Mouse (Mus musculus) ES-Bruce4 (cell line): ENCODE results near the gene Mblac2. TPM values are rescaled to one million over a fixed set of nuclear protein-coding genes. Genes with fewer than 3 reads are reported as not detected.

Source experiments
- H3K27ac ChIP-seq: 2 replicates; pipeline ENCODE4 v1.5.1; 2012; ENCODE audit warnings: low read length, inconsistent platforms; ENCODE audit not compliant: insufficient read depth
- H3K27me3 ChIP-seq: 2 replicates; pipeline ENCODE4 v1.6.1; 2012; ENCODE audit warnings: mild to moderate bottlenecking, low read length, inconsistent platforms; ENCODE audit not compliant: control insufficient read depth, poor library complexity, insufficient read depth, severe bottlenecking
- H3K36me3 ChIP-seq: 2 replicates; pipeline ENCODE4 v1.6.1; 2012; ENCODE audit warnings: inconsistent platforms, mild to moderate bottlenecking, low read length, moderate library complexity; ENCODE audit not compliant: control insufficient read depth, poor library complexity, insufficient read depth, severe bottlenecking
- H3K4me1 ChIP-seq: one replicate; pipeline ENCODE4 v1.8.1; 2011; ENCODE audit warnings: low read length; ENCODE audit not compliant: control insufficient read depth, insufficient read depth
- H3K4me3 ChIP-seq: 2 replicates; pipeline ENCODE4 v1.5.1; 2011; ENCODE audit warnings: low read depth, mild to moderate bottlenecking, low read length
- H3K9ac ChIP-seq: 2 replicates; pipeline ENCODE4 v1.6.1; 2012; ENCODE audit warnings: low read depth, mild to moderate bottlenecking, inconsistent platforms; ENCODE audit not compliant: poor library complexity, severe bottlenecking
- H3K9me3 ChIP-seq: replicated peaks from 2 replicates; pipeline ENCODE4 v1.6.1; 2012; ENCODE audit warnings: mild to moderate bottlenecking, low read length, inconsistent platforms; ENCODE audit not compliant: control insufficient read depth, poor library complexity, insufficient read depth, severe bottlenecking
- CTCF ChIP-seq: IDR thresholded peaks from one replicate; pipeline ENCODE4 v1.8.1; 2011; ENCODE audit warnings: low read depth, low read length
- EP300 ChIP-seq: IDR thresholded peaks from 2 replicates; pipeline ENCODE4 v1.6.1; 2011; ENCODE audit warnings: low read depth, low read length; ENCODE audit not compliant: insufficient read depth
- POLR2A ChIP-seq: IDR thresholded peaks from one replicate; pipeline ENCODE4 v1.8.1; 2011; ENCODE audit warnings: low read length; ENCODE audit not compliant: insufficient read depth
- polyA plus RNA-seq: library from polyadenylated mRNA; stranded (reverse); fragments of >200 nt; gene quantifications from 2 replicates; pipeline ENCODE4 v1.2.4, GENCODE M21; 2011; ENCODE audit warnings: low read depth; ENCODE audit not compliant: missing spikeins, insufficient read depth, insufficient read length

The Mblac2 gene
- polyA plus RNA-seq, 1 experiment = 2.3 TPM

- H3K27ac ChIP-seq = no peak overlapping the region
- H3K9me3 ChIP-seq = no peaks in the 10 kb centered on the region
- no peak overlapping the region for H3K4me3 ChIP-seq
- peaks cover 19% of the 10 kb centered on the region for H3K36me3 ChIP-seq
- H3K4me1 ChIP-seq = peaks cover 2% of the 10 kb centered on the region
- no peak overlapping the region for H3K9ac ChIP-seq
- H3K27me3 ChIP-seq = no peaks in the 10 kb centered on the region
- no peak for TF ChIP-seq POLR2A
- TF ChIP-seq CTCF = no peak
- TF ChIP-seq EP300 = no peak
These were observed 28.0 kb upstream of the Mblac2 start for GRCm38 (mm10) chr13:81683107-81683506.

DNA sequence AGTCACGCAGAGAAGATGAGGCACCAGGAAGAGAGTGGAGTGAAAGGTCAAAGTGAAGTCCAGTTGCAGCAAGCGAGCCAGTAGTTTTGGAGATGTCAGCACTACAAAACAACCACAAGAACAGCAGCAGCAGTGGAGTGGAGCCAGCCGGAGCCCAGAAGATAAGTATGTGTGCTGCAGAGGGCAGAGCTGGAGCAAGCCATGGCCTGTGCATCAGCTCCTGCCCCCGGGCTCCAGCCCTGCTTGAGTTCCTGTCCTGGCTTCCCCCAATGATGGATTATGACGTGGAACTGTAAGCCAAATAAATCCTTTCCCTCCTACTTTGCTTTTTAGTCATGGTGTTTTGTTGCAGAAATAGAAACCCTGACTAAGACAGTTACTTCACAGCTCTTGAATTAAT lies 26.9 kb upstream of the Mblac2 start:
- Histone ChIP-seq H3K36me3 (peaks cover 19% of the 10 kb centered on the region), H3K27ac (no peak overlapping the region), H3K4me3 (no peak overlapping the region), H3K27me3 (no peaks in the 10 kb centered on the region), H3K9me3 (no peaks in the 10 kb centered on the region), H3K4me1 (peaks cover 2% of the 10 kb centered on the region), H3K9ac (no peak overlapping the region)
- no peak for TF ChIP-seq CTCF
- no peak for TF ChIP-seq POLR2A
- no peak for TF ChIP-seq EP300

DNA sequence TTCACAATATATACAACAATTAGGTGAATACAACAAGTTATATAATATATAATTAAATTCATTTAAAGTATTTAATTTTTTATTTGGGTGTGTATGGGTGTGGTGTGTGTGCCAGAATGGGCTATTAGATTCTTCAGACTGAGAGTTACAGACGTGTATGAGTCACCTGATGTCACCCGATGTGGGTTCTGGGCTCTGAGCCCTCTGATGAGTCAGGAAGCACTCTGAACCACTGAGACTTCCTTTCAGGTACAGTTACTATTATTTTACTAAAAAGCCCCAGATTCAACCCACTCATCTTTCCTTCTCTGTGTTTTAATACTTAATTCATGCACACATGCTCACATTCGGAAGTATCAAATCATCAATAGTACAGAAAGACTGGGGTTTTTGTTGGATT lies 26.3 kb upstream of the Mblac2 start:
- no peak overlapping the region for H3K9ac ChIP-seq
- no peak overlapping the region for H3K4me3 ChIP-seq
- no peak for TF ChIP-seq EP300
- TF ChIP-seq CTCF = no peak
- no peak for TF ChIP-seq POLR2A
- H3K4me1 ChIP-seq = peaks cover 2% of the 10 kb centered on the region
- no peak overlapping the region for H3K27ac ChIP-seq
- H3K9me3 ChIP-seq = no peaks in the 10 kb centered on the region
- H3K27me3 ChIP-seq = no peaks in the 10 kb centered on the region
- peaks cover 19% of the 10 kb centered on the region for H3K36me3 ChIP-seq

GRCm38 (mm10) chr13:81689587-81689986 lies 21.6 kb upstream of the Mblac2 start:
- Histone ChIP-seq H3K9ac (no peak overlapping the region), H3K36me3 (peaks cover 10% of the 10 kb centered on the region), H3K4me1 (peaks cover 4% of the 10 kb centered on the region), H3K27ac (no peak overlapping the region), H3K9me3 (no peaks in the 10 kb centered on the region), H3K4me3 (no peak overlapping the region), H3K27me3 (no peaks in the 10 kb centered on the region)
- TF ChIP-seq EP300 (no peak), POLR2A (no peak)

- TF ChIP-seq POLR2A (no peak), CTCF (no peak)
- H3K27me3 ChIP-seq = no peaks in the 10 kb centered on the region
- 0 out of 2 replicates have a peak overlapping the region, but pooled peaks have one; percentile 53 for H3K9ac ChIP-seq
- H3K4me1 ChIP-seq = peaks cover 4% of the 10 kb centered on the region
- H3K4me3 ChIP-seq = no peak overlapping the region
- peak overlapping the region; percentile 64 for H3K27ac ChIP-seq
- H3K9me3 ChIP-seq = no peaks in the 10 kb centered on the region
- H3K36me3 ChIP-seq = peaks cover 10% of the 10 kb centered on the region
These were observed 20.7 kb upstream of the Mblac2 start for GRCm38 (mm10) chr13:81690477-81690876.

DNA sequence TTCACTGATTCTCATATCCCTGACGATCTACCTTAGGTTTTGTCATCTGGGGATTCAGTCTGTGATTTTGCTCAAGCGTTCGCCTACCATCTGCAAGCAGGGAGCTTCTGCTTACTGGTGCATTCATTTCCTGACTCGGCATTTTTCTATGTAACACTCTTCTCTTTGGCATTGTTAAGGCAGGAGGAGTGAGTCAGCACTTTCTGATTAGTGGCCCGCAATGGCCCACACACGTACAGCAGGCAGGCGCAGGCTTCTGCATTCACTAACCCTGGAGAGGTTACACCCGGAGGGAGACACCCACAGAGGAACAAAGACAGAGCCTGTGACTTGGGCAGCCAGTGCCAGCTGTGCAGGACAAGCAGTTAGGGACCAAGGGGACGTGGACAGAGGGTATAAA lies 19.5 kb upstream of the Mblac2 start:
- Histone ChIP-seq H3K36me3 (0 out of 2 replicates have a peak, but pooled peaks cover 4% of the 10 kb centered on the region), H3K4me3 (no peak overlapping the region), H3K9ac (no peak overlapping the region), H3K27ac (peak overlapping the region; percentile 74), H3K4me1 (peaks cover 4% of the 10 kb centered on the region), H3K9me3 (no peaks in the 10 kb centered on the region), H3K27me3 (no peaks in the 10 kb centered on the region)
- TF ChIP-seq CTCF (no peak), EP300 (peak; percentile 74)
